Mouse (Mus musculus): ENCODE results near the gene Ptbp1. TPM values are rescaled to one million over a fixed set of nuclear protein-coding genes. Genes with fewer than 3 reads are reported as not detected.

Gene Ptbp1
- polyA plus RNA-seq, 1 experiment from 2014 or later: 141 TPM

- no peak overlapping the region for H3K27ac ChIP-seq (replicated peaks)
- peaks cover 22% of the 10 kb centered on the region for H3K4me1 ChIP-seq
- WGBS: 39% methylated on average over 3 of the region's 3 CpGs
- ATAC-seq (ENCODE audit: extremely low read depth, insufficient number of reproducible peaks, low FRiP score, low TSS enrichment): no peak
- peak overlapping the region; percentile 72 for H3K4me3 ChIP-seq
- H3K36me3 ChIP-seq: no peaks in the 10 kb centered on the region
- H3K27me3 ChIP-seq (replicated peaks): peaks cover 18% of the 10 kb centered on the region; the same call in 1 of the 2 replicates
- peak overlapping the region; percentile 94 for H3K4me2 ChIP-seq
- H3K9ac ChIP-seq: no peak overlapping the region
- no peaks in the 10 kb centered on the region for H3K9me3 ChIP-seq
These were observed 18.6 kb downstream of the Ptbp1 start for GRCm38 (mm10) chr10:79872862-79873261.

GRCm38 (mm10) chr10:79873313-79873712, 19.1 kb downstream of the Ptbp1 start:
- H3K4me3 ChIP-seq: peak overlapping the region; percentile 72
- peak overlapping the region; percentile 88 for H3K9ac ChIP-seq
- H3K9me3 ChIP-seq: no peaks in the 10 kb centered on the region
- no peak overlapping the region for H3K27ac ChIP-seq (replicated peaks)
- peaks cover 22% of the 10 kb centered on the region; the same call in 1 of the 2 replicates for H3K27me3 ChIP-seq (replicated peaks)
- H3K36me3 ChIP-seq: no peaks in the 10 kb centered on the region
- 18% methylated on average over 6 of the region's 6 CpGs for WGBS
- no peak for ATAC-seq (ENCODE audit: extremely low read depth, insufficient number of reproducible peaks, low FRiP score, low TSS enrichment)
- H3K4me1 ChIP-seq: peaks cover 22% of the 10 kb centered on the region
- H3K4me2 ChIP-seq: peak overlapping the region; percentile 94

- no peak for ATAC-seq (ENCODE audit: extremely low read depth, insufficient number of reproducible peaks, low FRiP score, low TSS enrichment)
- Histone ChIP-seq H3K9me3 (no peaks in the 10 kb centered on the region), H3K9ac (peak overlapping the region; percentile 88), H3K4me1 (peaks cover 22% of the 10 kb centered on the region), H3K4me2 (peak overlapping the region; percentile 94), H3K4me3 (peak overlapping the region; percentile 72), H3K36me3 (no peaks in the 10 kb centered on the region), H3K27ac (replicated peaks) (no peak overlapping the region; the same call in 1 of the 2 replicates), H3K27me3 (replicated peaks) (peaks cover 23% of the 10 kb centered on the region; the same call in 1 of the 2 replicates)
- 5% methylated on average over 26 of the region's 26 CpGs for WGBS
These were observed 19.6 kb downstream of the Ptbp1 start for GRCm38 (mm10) chr10:79873715-79874289.

GRCm38 (mm10) chr10:79874290-79874862, 20.1 kb downstream of the Ptbp1 start, which contains the start of the genes Prtn3 and Plppr3:
Gene Prtn3 (plus strand): TSS chr10:79874476.
Gene Plppr3 (minus strand): TSS chr10:79874634.
- H3K9ac ChIP-seq: peak within 1 kb of the TSS; percentile 88
- peak; percentile 30 for ATAC-seq (ENCODE audit: extremely low read depth, insufficient number of reproducible peaks, low FRiP score, low TSS enrichment)

GRCm38 (mm10) chr10:79877174-79877573, 22.9 kb downstream of the Ptbp1 start:
- ATAC-seq (ENCODE audit: extremely low read depth, insufficient number of reproducible peaks, low FRiP score, low TSS enrichment): no peak
- H3K9ac ChIP-seq: no peak overlapping the region

More at GRCm38 (mm10) chr10:79874290-79874862, 20.1 kb downstream of the Ptbp1 start, which contains the start of the genes Prtn3 and Plppr3:
- Histone ChIP-seq H3K4me1 (peaks cover 24% of the 10 kb centered on the region), H3K27ac (replicated peaks) (no peak within 1 kb of the TSS; the same call in 1 of the 2 replicates), H3K36me3 (no peaks in the 10 kb centered on the region), H3K4me3 (peak within 1 kb of the TSS; percentile 72), H3K4me2 (peak within 1 kb of the TSS; percentile 94), H3K27me3 (replicated peaks) (peaks cover 24% of the 10 kb centered on the region; the same call in 1 of the 2 replicates), H3K9me3 (no peaks in the 10 kb centered on the region)
- WGBS: 1% methylated on average over 49 of the region's 57 CpGs

GRCm38 (mm10) chr10:79877757-79878156, 23.5 kb downstream of the Ptbp1 start:
- no peak overlapping the region for H3K27ac ChIP-seq (replicated peaks)
- WGBS: 59% methylated on average over 12 of the region's 12 CpGs
- no peak overlapping the region for H3K4me2 ChIP-seq

More at GRCm38 (mm10) chr10:79877174-79877573, 22.9 kb downstream of the Ptbp1 start:
- Histone ChIP-seq H3K4me3 (no peak overlapping the region), H3K36me3 (no peaks in the 10 kb centered on the region), H3K27me3 (replicated peaks) (peaks cover 44% of the 10 kb centered on the region), H3K4me2 (no peak overlapping the region), H3K9me3 (no peaks in the 10 kb centered on the region), H3K27ac (replicated peaks) (no peak overlapping the region), H3K4me1 (peaks cover 46% of the 10 kb centered on the region)
- 36% methylated on average over 1 of the region's 1 CpGs for WGBS

GRCm38 (mm10) chr10:79879527-79879926, 25.3 kb downstream of the Ptbp1 start:
- Histone ChIP-seq H3K27me3 (replicated peaks) (peaks cover 50% of the 10 kb centered on the region), H3K4me2 (no peak overlapping the region), H3K36me3 (no peaks in the 10 kb centered on the region), H3K9ac (0 out of 2 replicates have a peak overlapping the region, but pooled peaks have one; percentile 37), H3K4me1 (peaks cover 46% of the 10 kb centered on the region), H3K27ac (replicated peaks) (no peak overlapping the region), H3K4me3 (no peak overlapping the region), H3K9me3 (no peaks in the 10 kb centered on the region)
- 30% methylated on average over 3 of the region's 3 CpGs for WGBS
- ATAC-seq (ENCODE audit: extremely low read depth, insufficient number of reproducible peaks, low FRiP score, low TSS enrichment): no peak

More at GRCm38 (mm10) chr10:79877757-79878156, 23.5 kb downstream of the Ptbp1 start:
- no peaks in the 10 kb centered on the region for H3K9me3 ChIP-seq
- peaks cover 52% of the 10 kb centered on the region for H3K4me1 ChIP-seq
- H3K9ac ChIP-seq: no peak overlapping the region
- H3K36me3 ChIP-seq: no peaks in the 10 kb centered on the region
- H3K27me3 ChIP-seq (replicated peaks): peaks cover 49% of the 10 kb centered on the region
- ATAC-seq (ENCODE audit: extremely low read depth, insufficient number of reproducible peaks, low FRiP score, low TSS enrichment): no peak
- no peak overlapping the region for H3K4me3 ChIP-seq

- no peak overlapping the region for H3K4me3 ChIP-seq
- no peak overlapping the region for H3K4me2 ChIP-seq
- H3K27me3 ChIP-seq (replicated peaks): peaks cover 40% of the 10 kb centered on the region
- no peak overlapping the region for H3K27ac ChIP-seq (replicated peaks)
- WGBS: 19% methylated on average over 9 of the region's 9 CpGs
- H3K9ac ChIP-seq: 0 out of 2 replicates have a peak overlapping the region, but pooled peaks have one; percentile 11
- H3K9me3 ChIP-seq: no peaks in the 10 kb centered on the region
- H3K36me3 ChIP-seq: no peaks in the 10 kb centered on the region
- peaks cover 44% of the 10 kb centered on the region for H3K4me1 ChIP-seq
- ATAC-seq (ENCODE audit: extremely low read depth, insufficient number of reproducible peaks, low FRiP score, low TSS enrichment): no peak
These were observed 26.5 kb downstream of the Ptbp1 start for GRCm38 (mm10) chr10:79880721-79881120.

- H3K27me3 ChIP-seq (replicated peaks): peaks cover 46% of the 10 kb centered on the region
- H3K27ac ChIP-seq (replicated peaks): no peak overlapping the region
- H3K4me1 ChIP-seq: peaks cover 43% of the 10 kb centered on the region
- peak overlapping the region; percentile 34 for H3K4me3 ChIP-seq
- H3K9me3 ChIP-seq: no peaks in the 10 kb centered on the region
- ATAC-seq (ENCODE audit: extremely low read depth, insufficient number of reproducible peaks, low FRiP score, low TSS enrichment): no peak
- WGBS: 6% methylated on average over 22 of the region's 22 CpGs
- H3K9ac ChIP-seq: peak overlapping the region; percentile 74
- H3K36me3 ChIP-seq: no peaks in the 10 kb centered on the region
- peak overlapping the region; percentile 62 for H3K4me2 ChIP-seq
These were observed 27.8 kb downstream of the Ptbp1 start for GRCm38 (mm10) chr10:79881981-79882380.

GRCm38 (mm10) chr10:79883297-79884084, 29.3 kb downstream of the Ptbp1 start:
- 0 out of 2 replicates have a peak overlapping the region, but pooled peaks have one; percentile 6 for H3K4me3 ChIP-seq
- H3K36me3 ChIP-seq: no peaks in the 10 kb centered on the region
- H3K9ac ChIP-seq: peak overlapping the region; percentile 57; the same call in 1 of the 2 replicates
- H3K27ac ChIP-seq (replicated peaks): no peak overlapping the region
- WGBS: 14% methylated on average over 22 of the region's 22 CpGs
- H3K4me2 ChIP-seq: peak overlapping the region; percentile 16; the same call in 1 of the 2 replicates
- no peak for ATAC-seq (ENCODE audit: extremely low read depth, insufficient number of reproducible peaks, low FRiP score, low TSS enrichment)
- H3K9me3 ChIP-seq: no peaks in the 10 kb centered on the region
- H3K27me3 ChIP-seq (replicated peaks): peaks cover 47% of the 10 kb centered on the region
- peaks cover 40% of the 10 kb centered on the region for H3K4me1 ChIP-seq

GRCm38 (mm10) chr10:79884446-79884845, 30.2 kb downstream of the Ptbp1 start:
- Histone ChIP-seq H3K27ac (replicated peaks) (no peak overlapping the region), H3K4me1 (peaks cover 37% of the 10 kb centered on the region), H3K27me3 (replicated peaks) (peaks cover 47% of the 10 kb centered on the region), H3K4me3 (no peak overlapping the region), H3K9me3 (no peaks in the 10 kb centered on the region), H3K9ac (no peak overlapping the region), H3K4me2 (no peak overlapping the region), H3K36me3 (no peaks in the 10 kb centered on the region)
- 52% methylated on average over 4 of the region's 4 CpGs for WGBS
- no peak for ATAC-seq (ENCODE audit: extremely low read depth, insufficient number of reproducible peaks, low FRiP score, low TSS enrichment)

All from heart, embryonic 13.5 days (tissue).